Mouse (Mus musculus): ENCODE results near the gene Traip. TPM values are rescaled to one million over a fixed set of nuclear protein-coding genes. Genes with fewer than 3 reads are reported as not detected.
A peak's percentile ranks its signal among the peaks of the same experiment; 100 is the strongest.

The Traip gene
- total RNA-seq, 2 experiments from 2014 or later = 1.0 to 1.3 TPM

DNA sequence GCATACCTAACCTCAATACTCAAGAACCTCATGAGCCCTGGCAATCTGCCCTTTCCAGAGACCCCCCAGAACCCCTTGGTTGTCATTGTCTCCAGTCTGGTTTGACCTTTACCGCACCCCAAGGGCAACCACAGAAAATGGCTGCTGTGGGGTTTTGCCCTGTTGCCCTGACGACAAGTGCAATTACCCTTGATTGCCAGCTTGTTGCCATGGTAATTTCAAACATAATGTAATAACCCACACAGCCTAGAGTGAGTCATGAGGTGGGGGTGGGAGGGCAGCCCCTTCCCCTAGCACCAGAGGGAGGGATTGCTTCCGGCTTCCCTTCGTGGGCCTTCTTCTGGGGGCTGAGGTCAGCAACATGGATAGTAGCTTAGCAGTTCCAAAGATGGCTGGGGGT is 17.7 kb upstream of the Traip start:
- intact Hi-C loops (cut with DNase I) = no loop called here
- DNase-seq = no peak

DNA sequence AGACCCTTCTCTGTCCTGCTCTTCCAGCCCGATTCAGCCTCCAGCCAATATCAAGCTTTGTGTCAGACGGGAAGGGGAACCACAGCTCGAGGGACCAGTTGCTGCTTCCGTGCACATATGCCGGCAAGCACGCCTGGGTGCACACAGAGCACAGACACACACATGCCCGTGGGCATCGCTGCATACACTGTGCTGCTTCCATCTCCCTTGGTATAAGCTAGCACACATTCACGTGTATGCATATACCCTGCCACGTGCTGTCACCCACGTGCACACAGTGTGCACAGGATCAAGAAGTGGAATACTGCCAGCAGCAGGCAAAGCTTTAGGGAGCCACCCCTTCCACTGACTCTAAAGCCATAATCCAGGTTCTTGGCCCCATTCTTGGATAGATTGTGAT is 15.8 kb upstream of the Traip start:
- intact Hi-C loops (cut with DNase I) = no loop called here
- no peak for DNase-seq

DNA sequence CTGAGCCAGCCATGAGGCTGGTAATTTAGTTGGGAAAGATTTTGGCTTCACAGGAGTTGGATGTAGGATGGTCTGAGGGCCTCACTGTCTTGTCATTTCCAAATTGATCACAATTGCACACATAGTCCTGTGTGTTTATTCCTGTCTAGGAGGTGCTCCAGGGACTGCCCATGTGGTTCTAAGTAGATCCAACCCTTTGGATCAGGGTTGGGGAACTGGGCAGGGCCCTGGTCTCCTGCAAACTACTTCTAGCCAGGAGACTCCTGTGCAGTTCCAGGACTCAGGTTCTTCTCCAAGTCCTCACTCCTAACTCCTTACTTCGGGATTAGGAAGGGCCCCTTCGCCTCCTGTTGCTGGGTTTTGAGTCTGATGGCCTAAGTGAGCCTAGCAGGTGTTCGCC is 14.6 kb upstream of the Traip start, which contains the start of gene Camkv:
TSS of gene Camkv (plus strand) at position 301 of the 400 bp plus-strand sequence.
- intact Hi-C loops (cut with DNase I) = no loop called here
- no peak for DNase-seq

- no peak for DNase-seq
- intact Hi-C loops (cut with DNase I) = no loop called here
Observed at GRCm38 (mm10) chr9:107935790-107936214, 14.1 kb upstream of the Traip start.

GRCm38 (mm10) chr9:107936215-107936822 is 13.6 kb upstream of the Traip start:
- intact Hi-C loops (cut with DNase I) = no loop called here
- no peak for DNase-seq

DNA sequence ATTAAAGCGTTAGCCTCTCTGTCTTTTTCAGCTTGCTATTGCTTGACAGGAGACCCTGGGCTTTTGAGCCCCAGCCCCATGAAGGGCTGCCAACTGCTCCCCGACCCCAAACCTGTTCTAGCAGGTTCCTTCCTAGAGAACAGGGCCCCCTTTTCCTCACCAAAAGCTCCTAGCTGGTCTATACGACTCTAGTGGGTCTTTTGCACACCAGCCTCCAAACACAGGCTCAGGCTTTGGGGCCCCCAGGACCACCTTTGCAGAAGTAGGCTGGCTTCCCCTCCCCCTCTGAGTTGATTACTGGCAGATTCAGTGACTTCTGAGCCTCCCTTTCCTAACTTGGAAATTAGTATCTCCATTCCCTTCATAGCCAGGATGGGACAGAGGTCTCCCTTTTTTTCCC is 13.1 kb upstream of the Traip start:
- intact Hi-C loops (cut with DNase I) = no loop called here
- DNase-seq = no peak

DNA sequence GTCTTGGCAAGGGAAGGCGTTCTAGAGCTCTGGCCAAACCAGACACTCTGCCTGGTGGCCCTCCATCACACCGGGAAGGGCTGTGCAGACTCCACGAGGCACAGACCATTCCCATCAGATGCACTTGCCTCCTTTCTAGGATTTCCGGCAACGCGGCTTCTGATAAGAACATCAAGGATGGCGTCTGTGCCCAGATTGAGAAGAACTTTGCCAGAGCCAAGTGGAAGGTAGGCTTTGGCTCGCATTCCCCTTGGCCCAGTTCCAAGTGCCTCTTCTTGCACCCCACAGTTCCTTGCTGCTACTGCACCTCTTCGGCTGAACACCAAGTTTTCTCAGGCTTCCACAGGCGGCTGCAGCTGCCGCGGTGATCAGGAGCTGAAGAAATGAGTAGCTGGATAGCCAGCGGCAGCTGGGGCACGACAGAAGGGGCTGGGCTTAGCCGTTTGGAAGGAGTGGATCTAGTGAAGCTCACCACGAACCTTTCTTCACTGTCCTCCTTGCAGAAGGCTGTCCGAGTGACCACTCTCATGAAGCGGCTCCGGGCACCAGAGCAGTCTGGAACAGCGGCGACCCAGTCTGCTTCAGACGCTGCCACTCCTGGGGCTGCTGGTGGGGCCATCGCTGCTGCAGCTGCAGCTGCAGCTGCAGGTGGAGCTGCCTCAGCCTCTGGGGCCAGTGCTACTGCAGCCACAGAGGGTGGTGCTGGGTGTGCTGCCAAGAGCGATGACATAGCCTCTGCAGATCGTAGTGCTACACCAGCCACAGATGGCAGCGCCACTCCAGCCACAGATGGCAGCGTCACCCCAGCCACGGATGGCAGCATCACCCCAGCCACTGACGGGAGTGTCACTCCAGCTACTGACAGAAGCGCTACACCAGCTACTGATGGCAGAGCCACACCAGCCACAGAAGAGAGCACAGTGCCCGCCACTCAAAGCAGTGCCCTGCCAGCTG is 2.4 kb upstream of the Traip start:
- intact Hi-C loops (cut with DNase I) = no loop called here
- no peak for DNase-seq

DNA sequence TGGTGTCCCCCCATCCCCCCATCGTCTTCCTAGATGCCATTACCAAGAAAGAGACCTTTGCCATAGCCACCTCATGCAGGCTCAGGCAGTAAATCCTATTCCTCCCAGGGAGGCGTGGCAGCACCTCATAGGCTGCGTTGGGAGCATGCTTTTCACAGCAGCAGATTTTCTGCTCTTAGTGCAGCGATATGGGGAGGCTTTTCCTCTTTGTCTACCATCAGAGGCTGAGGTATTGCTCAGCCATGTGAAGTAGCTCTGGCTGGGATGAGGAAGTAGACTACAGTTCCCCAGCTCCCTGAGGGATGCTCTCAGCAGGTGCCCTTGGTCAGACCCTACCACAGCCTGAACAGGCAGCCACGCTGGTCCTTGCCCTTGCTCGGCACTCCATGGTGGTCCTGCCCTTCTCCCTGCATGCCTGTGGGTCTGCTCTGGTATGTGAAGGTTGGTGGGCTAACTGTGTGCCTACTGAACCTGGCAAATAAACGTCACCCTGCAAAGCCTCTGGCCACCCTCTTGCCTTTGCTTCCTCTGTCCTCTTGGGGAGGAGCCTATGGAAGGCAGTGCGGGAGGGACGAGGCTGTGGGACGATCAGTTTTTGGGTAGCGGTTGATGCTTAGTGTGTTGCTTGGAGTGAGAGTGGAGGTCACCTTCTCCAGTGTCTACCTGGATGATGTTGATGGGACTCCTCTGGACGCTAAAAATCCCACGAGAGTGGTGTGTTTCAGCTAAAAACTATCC is 583 bp upstream of the Traip start:
- no peak for DNase-seq
- intact Hi-C loops (cut with DNase I) = no loop called here

DNA sequence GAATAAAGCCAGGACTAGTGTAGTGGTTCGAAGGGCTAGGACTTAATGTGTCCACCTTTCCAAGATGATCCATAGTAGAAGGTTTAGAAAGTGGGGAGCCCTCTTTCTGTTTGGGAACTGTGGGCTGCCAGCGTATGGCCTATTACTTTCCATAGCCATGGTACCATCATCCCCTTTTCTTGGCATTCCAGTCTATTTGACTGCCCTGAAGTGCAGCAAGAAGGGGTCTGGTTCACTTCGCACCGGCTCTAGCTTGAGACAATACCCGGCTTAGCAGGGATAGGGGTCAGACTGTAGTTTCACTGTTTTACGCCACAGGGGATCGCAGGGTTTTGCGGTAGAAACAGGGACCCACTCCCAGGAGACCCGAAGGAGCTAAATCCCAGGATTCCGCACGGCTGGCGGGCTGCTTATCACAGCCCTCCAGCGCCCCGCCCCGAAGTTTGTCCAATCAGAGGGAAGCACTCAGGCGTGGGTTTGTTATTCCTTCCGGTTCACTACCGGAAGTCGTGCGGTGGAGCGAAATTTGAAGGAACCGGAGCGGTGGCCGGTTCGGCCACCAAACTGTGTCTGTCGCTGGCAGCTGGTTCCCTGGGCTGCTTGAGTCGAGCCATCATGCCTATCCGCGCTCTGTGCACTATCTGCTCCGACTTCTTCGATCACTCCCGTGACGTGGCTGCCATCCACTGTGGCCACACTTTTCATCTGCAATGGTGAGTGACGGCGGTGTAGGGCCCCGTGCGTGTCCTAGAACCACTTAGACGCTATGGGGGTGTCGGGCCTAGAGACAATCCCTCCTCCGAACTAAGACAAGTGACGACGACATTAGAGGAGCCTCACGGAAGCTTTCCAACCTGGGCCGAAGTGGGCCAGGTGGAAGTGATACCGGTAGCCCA is 772 bp downstream of the Traip start:
- DNase-seq = peak; percentile 90 to 92
- intact Hi-C loops (cut with DNase I) = no loop called here

DNA sequence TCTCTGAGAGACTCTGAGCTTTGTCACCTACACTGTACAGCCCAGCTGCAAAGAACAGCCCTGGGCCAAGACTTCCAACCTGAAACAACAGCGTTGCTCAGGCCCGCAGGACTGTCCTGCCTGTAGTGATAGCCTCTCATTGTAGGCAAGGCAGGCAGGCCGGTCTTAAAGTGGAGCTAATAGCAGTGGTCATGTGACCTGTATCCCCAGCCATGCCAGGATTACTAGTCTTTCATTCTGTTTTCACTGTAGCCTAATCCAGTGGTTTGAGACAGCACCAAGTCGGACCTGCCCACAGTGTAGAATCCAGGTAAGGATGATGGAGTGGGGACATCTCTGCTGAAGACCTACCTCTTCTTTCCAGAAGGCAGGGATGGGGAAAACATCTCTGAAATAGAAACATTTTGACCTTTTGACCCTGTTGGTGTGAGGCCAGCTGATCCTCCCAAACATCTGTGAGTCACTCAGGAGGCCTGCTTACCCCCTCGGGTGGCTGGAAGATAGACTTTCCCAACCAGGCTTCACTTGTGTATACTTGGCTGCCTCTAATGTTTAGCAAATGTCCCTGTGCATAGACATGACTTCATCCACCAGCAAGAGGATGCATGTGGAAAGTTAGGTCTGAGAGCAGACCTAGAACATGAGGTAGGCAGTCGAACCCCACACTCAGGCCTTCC is 5.8 kb downstream of the Traip start:
- intact Hi-C loops (cut with DNase I) = no loop called here
- DNase-seq = no peak

- intact Hi-C loops (cut with DNase I) = no loop called here
- DNase-seq = no peak
Observed at GRCm38 (mm10) chr9:107957141-107957540, 7.2 kb downstream of the Traip start.

GRCm38 (mm10) chr9:107959896-107960295 is 10.0 kb downstream of the Traip start:
- DNase-seq = no peak
- intact Hi-C loops (cut with DNase I) = loop anchor here (5.0 kb wide), 1 partner anchor 92 kb away; the partner anchor contains the start of gene Amigo3

DNA sequence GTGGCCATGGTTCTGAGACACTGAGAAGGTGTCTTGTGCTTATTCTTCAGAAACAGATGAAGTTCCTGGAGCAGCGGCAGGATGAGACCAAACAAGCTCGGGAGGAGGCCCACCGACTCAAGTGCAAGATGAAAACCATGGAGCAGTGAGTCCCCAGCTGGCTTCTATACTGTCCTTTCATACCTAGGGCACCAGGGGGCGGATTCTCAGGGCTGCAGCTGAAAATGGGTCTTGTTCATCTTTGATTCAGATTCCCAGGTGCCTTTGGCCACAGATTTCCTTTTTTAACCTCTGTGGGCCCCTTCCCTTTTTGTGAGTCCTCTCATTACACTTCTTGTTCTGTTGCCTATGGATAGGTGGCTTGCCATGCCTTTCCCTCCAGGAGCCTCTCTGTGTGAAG is 11.0 kb downstream of the Traip start:
- intact Hi-C loops (cut with DNase I) = loop anchor here (5.0 kb wide), 1 partner anchor 91 kb away; the partner anchor contains the start of gene Amigo3
- no peak for DNase-seq

DNA sequence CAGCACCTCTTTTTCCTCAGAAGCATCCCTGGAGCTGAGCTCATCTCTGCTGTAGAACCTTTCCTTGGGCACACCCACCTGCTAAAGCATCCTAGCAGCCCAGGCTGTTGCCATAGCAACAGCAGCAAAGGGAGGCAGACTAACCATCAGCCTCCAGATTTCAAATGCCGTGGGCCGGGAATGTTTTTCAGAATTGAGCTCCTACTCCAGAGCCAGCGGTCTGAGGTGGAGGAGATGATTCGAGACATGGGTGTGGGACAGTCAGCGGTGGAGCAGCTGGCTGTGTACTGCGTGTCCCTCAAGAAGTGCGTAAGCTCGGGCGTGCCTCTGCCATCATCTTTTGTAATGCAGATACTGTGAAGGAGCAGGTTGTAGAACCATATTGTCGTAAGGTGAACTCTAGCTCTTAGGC is 11.4 kb downstream of the Traip start:
- DNase-seq = no peak
- intact Hi-C loops (cut with DNase I) = loop anchor here (5.0 kb wide), 1 partner anchor 91 kb away; the partner anchor contains the start of gene Amigo3

DNA sequence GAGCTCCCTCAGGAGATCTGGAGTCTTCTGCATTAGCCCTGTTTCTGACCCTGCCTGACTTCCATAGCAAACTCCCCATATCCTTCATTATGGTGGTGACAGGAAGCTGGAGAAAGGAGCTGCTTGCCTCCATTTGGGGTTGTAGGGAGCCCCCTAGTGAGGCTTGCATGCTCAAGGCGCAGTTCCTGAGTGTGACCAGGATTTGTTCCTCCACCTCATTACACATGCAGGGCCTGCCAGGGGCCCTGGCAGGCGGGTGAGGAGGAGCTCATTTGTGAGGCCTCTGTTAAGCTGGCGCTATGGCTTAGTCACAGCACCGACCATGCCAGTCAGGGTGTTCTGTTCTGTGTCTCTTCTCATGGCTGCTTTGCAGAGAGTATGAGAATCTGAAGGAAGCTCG is 11.9 kb downstream of the Traip start:
- intact Hi-C loops (cut with DNase I) = loop anchor here (5.0 kb wide), 1 partner anchor 90 kb away; the partner anchor contains the start of gene Amigo3
- no peak for DNase-seq

- intact Hi-C loops (cut with DNase I) = loop anchor here (1.0 to 5.0 kb wide), 4 partner anchors 23 to 104 kb away; partner anchors contain the start of gene Amigo3
- DNase-seq = no peak
Observed at GRCm38 (mm10) chr9:107962916-107963315, 13.0 kb downstream of the Traip start.

GRCm38 (mm10) chr9:107963700-107964099 is 13.8 kb downstream of the Traip start:
- DNase-seq = peak; percentile 83 to 86
- intact Hi-C loops (cut with DNase I) = loop anchor here (1.0 to 5.0 kb wide), 4 partner anchors 23 to 104 kb away; partner anchors contain the start of gene Amigo3

GRCm38 (mm10) chr9:107964681-107965080 is 14.7 kb downstream of the Traip start:
- intact Hi-C loops (cut with DNase I) = loop anchor here (5.0 kb wide), 1 partner anchor 88 kb away; the partner anchor contains the start of gene Amigo3
- DNase-seq = no peak

GRCm38 (mm10) chr9:107966676-107967075 is 16.7 kb downstream of the Traip start:
- no peak for DNase-seq
- intact Hi-C loops (cut with DNase I) = no loop called here

Measured in heart, postnatal 36 days (tissue).